Mouse (Mus musculus) CH12.LX (cell line): ENCODE data around the gene Olfr781. TPM values are rescaled to one million over a fixed set of nuclear protein-coding genes. Genes with fewer than 3 reads are reported as not detected.
"Not testable (repeated sequence)": the region's sequence is repeated elsewhere in the genome, so short reads cannot be mapped to it uniquely, and the experiment has no call there.

Experiments used
- DNase-seq: peaks from one replicate; pipeline ENCODE4 v3.0.0-alpha.2; 2013; ENCODE audit errors: extremely low read depth
- H3K27ac ChIP-seq: 2 replicates; pipeline ENCODE4 v1.5.1; 2012; ENCODE audit warnings: low read depth, mild to moderate bottlenecking, control low read depth, moderate library complexity; ENCODE audit not compliant: insufficient read depth
- H3K27me3 ChIP-seq: replicated peaks from 2 replicates; pipeline ENCODE3; 2012; ENCODE audit warnings: inconsistent platforms
- H3K36me3 ChIP-seq, 2 experiments: replicated peaks in 1 of 2; 2 replicates each; pipeline versions ENCODE3 to v1.6.1; 2012; ENCODE audit warnings: inconsistent platforms in 1 of 2, low read length in 1 of 2, mild to moderate bottlenecking in 1 of 2, mixed read lengths in 1 of 2, moderate library complexity in 1 of 2; ENCODE audit not compliant: control insufficient read depth in 1 of 2, insufficient read depth in 1 of 2
- H3K4me1 ChIP-seq, 2 experiments: 2 replicates each; pipeline ENCODE4 v1.6.1; 2012; ENCODE audit warnings: inconsistent platforms in 1 of 2, moderate library complexity in 1 of 2; ENCODE audit not compliant: insufficient read depth in 2 of 2, control insufficient read depth in 1 of 2
- H3K4me2 ChIP-seq: 2 replicates; pipeline ENCODE4 v1.6.1; 2012; ENCODE audit warnings: low read depth, mild to moderate bottlenecking, control low read depth; ENCODE audit not compliant: poor library complexity, insufficient read depth, severe bottlenecking
- H3K4me3 ChIP-seq, 3 experiments: fragments of 150-350 bp in 1 of 3; sonication (generic) in 1 of 3; replicated peaks in 1 of 3; 2 replicates each; pipeline versions ENCODE3 to v1.5.1; 2011 to 2012; ENCODE audit warnings: low read depth in 2 of 3, low read length in 2 of 3, mild to moderate bottlenecking in 2 of 3, moderate library complexity in 2 of 3, control low read depth in 1 of 3, improper control_type of control experiment in 1 of 3, inconsistent platforms in 1 of 3, mixed read lengths in 1 of 3; ENCODE audit not compliant: poor library complexity in 1 of 3
- H3K79me2 ChIP-seq: replicated peaks from 2 replicates; pipeline ENCODE4 v1.6.1; 2012; ENCODE audit warnings: mild to moderate bottlenecking, moderate library complexity; ENCODE audit not compliant: control insufficient read depth, poor library complexity, insufficient read depth, severe bottlenecking; ENCODE audit errors: extremely low read depth
- H3K9ac ChIP-seq: 2 replicates; pipeline ENCODE4 v1.6.1; 2012; ENCODE audit warnings: low read depth, mild to moderate bottlenecking, control low read depth, moderate library complexity; ENCODE audit not compliant: insufficient read depth
- H3K9me3 ChIP-seq: replicated peaks from 2 replicates; pipeline ENCODE3; 2012; ENCODE audit warnings: low read length, inconsistent platforms, mixed read lengths
- CTCF ChIP-seq, 2 experiments: IDR thresholded peaks in 1 of 2; conservative IDR thresholded peaks in 1 of 2; 2 replicates each; pipeline ENCODE4 v1.5.1; 2011 to 2012; ENCODE audit warnings: low read depth in 2 of 2, low read length in 2 of 2, improper control_type of control experiment in 1 of 2, inconsistent platforms in 1 of 2, mild to moderate bottlenecking in 1 of 2, moderate library complexity in 1 of 2
- ELF1 ChIP-seq: IDR thresholded peaks from 2 replicates; pipeline ENCODE4 v1.6.1; 2014; ENCODE audit warnings: low read depth, mild to moderate bottlenecking, inconsistent platforms, low read length, improper control_type of control experiment
- EP300 ChIP-seq: IDR thresholded peaks from 2 replicates; pipeline ENCODE4 v1.6.1; 2011; ENCODE audit warnings: low read length, improper control_type of control experiment
- GABPA ChIP-seq: IDR thresholded peaks from 2 replicates; pipeline ENCODE4 v1.6.1; 2012; ENCODE audit warnings: low read depth, low read length, improper control_type of control experiment, inconsistent platforms; ENCODE audit not compliant: insufficient replicate concordance
- HCFC1 ChIP-seq: IDR thresholded peaks from 2 replicates; pipeline ENCODE4 v1.6.1; 2012; ENCODE audit warnings: low read depth, mild to moderate bottlenecking, inconsistent platforms, low read length, improper control_type of control experiment
- IRF4 ChIP-seq: IDR thresholded peaks from 2 replicates; pipeline ENCODE4 v1.6.1; 2014; ENCODE audit warnings: low read depth, mild to moderate bottlenecking, inconsistent platforms, low read length, improper control_type of control experiment
- JUN ChIP-seq: IDR thresholded peaks from 2 replicates; pipeline ENCODE4 v1.6.1; 2011; ENCODE audit warnings: low read depth, mild to moderate bottlenecking, low read length, improper control_type of control experiment, moderate library complexity; ENCODE audit not compliant: insufficient read depth
- JUND ChIP-seq: conservative IDR thresholded peaks from 2 replicates; pipeline ENCODE4 v1.6.1; 2011; ENCODE audit warnings: low read depth, low read length, improper control_type of control experiment
- MAX ChIP-seq: IDR thresholded peaks from 2 replicates; pipeline ENCODE4 v1.6.1; 2011; ENCODE audit warnings: low read length, improper control_type of control experiment
- MAZ ChIP-seq: IDR thresholded peaks from 2 replicates; pipeline ENCODE4 v1.6.1; 2012; ENCODE audit warnings: low read depth, mild to moderate bottlenecking, inconsistent platforms, low read length, improper control_type of control experiment, moderate library complexity
- MEF2A ChIP-seq: IDR thresholded peaks from 2 replicates; pipeline ENCODE4 v1.6.1; 2014; ENCODE audit warnings: low read depth, mild to moderate bottlenecking, inconsistent platforms, low read length, improper control_type of control experiment, borderline replicate concordance
- NELFE ChIP-seq: IDR thresholded peaks from 2 replicates; pipeline ENCODE4 v1.6.1; 2011; ENCODE audit warnings: low read depth, low read length, improper control_type of control experiment
- POLR2AphosphoS2 ChIP-seq: IDR thresholded peaks from 2 replicates; pipeline ENCODE4 v1.6.1; 2011; ENCODE audit warnings: low read depth, low read length, improper control_type of control experiment
- RAD21 ChIP-seq: IDR thresholded peaks from 2 replicates; pipeline ENCODE4 v1.6.1; 2011; ENCODE audit warnings: low read depth, mild to moderate bottlenecking, low read length, improper control_type of control experiment, moderate library complexity
- SMC3 ChIP-seq: IDR thresholded peaks from 2 replicates; pipeline ENCODE4 v1.6.1; 2011; ENCODE audit warnings: low read depth, low read length, improper control_type of control experiment
- UBTF ChIP-seq: IDR thresholded peaks from 2 replicates; pipeline ENCODE4 v1.6.1; 2012; ENCODE audit warnings: low read depth, mild to moderate bottlenecking, inconsistent platforms, low read length, improper control_type of control experiment, moderate library complexity
- USF1 ChIP-seq: IDR thresholded peaks from 2 replicates; pipeline ENCODE4 v1.6.1; 2014; ENCODE audit warnings: low read depth, mild to moderate bottlenecking, inconsistent platforms, low read length, improper control_type of control experiment
- ZC3H11A ChIP-seq: IDR thresholded peaks from 2 replicates; pipeline ENCODE4 v1.6.1; 2012; ENCODE audit warnings: low read depth, mild to moderate bottlenecking, inconsistent platforms, low read length, improper control_type of control experiment
- ZMIZ1 ChIP-seq: IDR thresholded peaks from 2 replicates; pipeline ENCODE4 v1.6.1; 2012; ENCODE audit warnings: low read depth, mild to moderate bottlenecking, inconsistent platforms, low read length, improper control_type of control experiment
- ZNF384 ChIP-seq: IDR thresholded peaks from 2 replicates; pipeline ENCODE4 v1.6.1; 2012; ENCODE audit warnings: low read depth, low read length, improper control_type of control experiment, inconsistent platforms
- dilution Hi-C: fragments of 300-500 bp; cut with MboI; formaldehyde crosslinking; loops from 2 replicates; pipeline ENCODE4 v1.14.3; 2020; ENCODE audit warnings: low sequenced_read_pairs; ENCODE audit not compliant: extremely low pct_unique_long_range_greater_than_20kb, extremely low pct_ligation_motif_present
- in situ Hi-C: fragments of 300-500 bp; cut with MboI; formaldehyde crosslinking; loops from 3 replicates; pipeline ENCODE4 v1.14.3; 2019; ENCODE audit warnings: low sequenced_read_pairs, low pct_ligation_motif_present, low pct_unique_long_range_greater_than_20kb, mixed read lengths
- polyA plus RNA-seq: library from polyadenylated mRNA; unstranded; fragments of >175 nt; gene quantifications from 2 replicates; pipeline ENCODE4 v1.2.1, GENCODE M21; 2012; ENCODE audit warnings: low read depth; ENCODE audit not compliant: insufficient read length
- total RNA-seq, 2 experiments: library from RNA; depleted of rRNA; stranded (reverse); fragments of 300-350 nt in 1 of 2; fragments of >200 nt in 1 of 2; gene quantifications; 2 replicates each; pipeline ENCODE4 v1.2.3; 2012 to 2014

The Olfr781 gene
- total RNA-seq (2012; rRNA removed): not detected in 2 replicates
- total RNA-seq (2014; rRNA removed): not detected in 2 replicates
- not detected in 2 replicates for polyA plus RNA-seq

DNA sequence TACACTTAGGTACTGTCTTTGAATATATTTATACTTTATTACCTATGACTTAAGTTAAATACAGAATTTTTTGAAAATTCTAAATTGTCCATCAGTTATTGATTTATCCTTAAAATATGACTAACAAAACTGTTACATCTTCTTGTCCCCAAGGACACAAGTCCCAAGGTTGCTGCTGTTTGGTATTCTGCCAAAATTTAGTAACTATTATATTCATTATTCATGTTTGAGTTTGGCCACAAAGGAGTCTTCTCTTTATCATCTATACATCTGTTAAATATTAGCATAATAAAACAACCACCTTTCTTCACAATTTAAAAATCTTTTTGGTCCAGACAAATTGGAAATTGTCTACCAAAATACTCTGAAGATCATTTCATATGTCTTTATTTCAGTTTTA lies at the start of gene Olfr781:
TSS of gene Olfr781 (plus strand) at position 301 of the 400 bp plus-strand sequence.
- H3K4me2 ChIP-seq: no peak within 1 kb of the TSS
- H3K4me3 ChIP-seq: no peak within 1 kb of the TSS
- H3K36me3 ChIP-seq: no peaks in the 10 kb centered on the region
- H3K9ac ChIP-seq: no peak within 1 kb of the TSS
- TF ChIP-seq ZC3H11A: no peak
- no peak for TF ChIP-seq HCFC1
- TF ChIP-seq JUND: no peak
- TF ChIP-seq CTCF (conservative IDR thresholded peaks at IDR 0.05 in 1 of 2, IDR thresholded peaks at IDR 0.05 in 1 of 2; ENCODE audit: low read depth in 2 of 2, low read length in 2 of 2): no peak
- TF ChIP-seq ELF1: no peak
- TF ChIP-seq ZMIZ1: no peak
- TF ChIP-seq ZNF384: no peak
- TF ChIP-seq SMC3: no peak
- no peak for TF ChIP-seq JUN
- TF ChIP-seq IRF4: no peak
- no peak for TF ChIP-seq UBTF
- no peak for TF ChIP-seq RAD21
- TF ChIP-seq EP300: no peak
- TF ChIP-seq GABPA: no peak
- no peak for TF ChIP-seq USF1
- no peak for TF ChIP-seq MAZ
- no peak for TF ChIP-seq MAX
- no peak for TF ChIP-seq MEF2A
- TF ChIP-seq POLR2AphosphoS2: no peak
- no peak for TF ChIP-seq NELFE
- no peaks in the 10 kb centered on the region for H3K27me3 ChIP-seq
- no peak for DNase-seq
- H3K9me3 ChIP-seq: no peaks in the 10 kb centered on the region
- in situ Hi-C loops: no loop called here
- dilution Hi-C loops: no loop called here
- H3K27ac ChIP-seq: no peak within 1 kb of the TSS
- H3K4me1 ChIP-seq: no peaks in the 10 kb centered on the region
- H3K79me2 ChIP-seq: no peaks in the 10 kb centered on the region

- H3K9me3 ChIP-seq, H3K36me3 ChIP-seq, H3K4me3 ChIP-seq, H3K4me1 ChIP-seq, H3K79me2 ChIP-seq, H3K27ac ChIP-seq, H3K4me2 ChIP-seq, H3K27me3 ChIP-seq, in situ Hi-C loops, H3K9ac ChIP-seq, DNase-seq, dilution Hi-C loops: not testable (repeated sequence)
Observed at GRCm38 (mm10) chr10:129312973-129313372, 15.7 kb upstream of the Olfr781 start.

DNA sequence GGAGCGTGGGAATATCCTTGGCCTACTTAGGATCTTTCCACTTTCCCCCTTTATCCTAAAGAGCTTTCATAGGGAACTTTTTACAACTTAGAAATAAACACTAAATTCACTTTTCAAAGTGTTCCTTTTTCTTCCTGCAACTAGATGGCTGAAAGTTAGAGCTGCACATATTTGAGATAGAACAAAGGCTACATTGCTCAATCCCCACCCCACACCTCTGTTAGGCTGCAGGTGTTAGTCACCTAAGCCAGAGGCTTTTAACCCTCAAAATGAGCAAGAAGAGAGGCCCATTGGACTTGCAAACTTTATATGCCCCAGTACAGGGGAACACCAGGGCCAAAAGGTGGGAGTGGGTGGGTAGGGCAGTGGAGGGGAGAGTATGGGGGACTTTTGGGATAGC lies 15.1 kb upstream of the Olfr781 start:
- in situ Hi-C loops, dilution Hi-C loops, DNase-seq, H3K9ac ChIP-seq, H3K9me3 ChIP-seq, H3K36me3 ChIP-seq, H3K4me3 ChIP-seq, H3K4me1 ChIP-seq, H3K79me2 ChIP-seq, H3K27me3 ChIP-seq, H3K4me2 ChIP-seq, H3K27ac ChIP-seq: not testable (repeated sequence)
